Mouse (Mus musculus): ENCODE results near the gene Maff.

DNA sequence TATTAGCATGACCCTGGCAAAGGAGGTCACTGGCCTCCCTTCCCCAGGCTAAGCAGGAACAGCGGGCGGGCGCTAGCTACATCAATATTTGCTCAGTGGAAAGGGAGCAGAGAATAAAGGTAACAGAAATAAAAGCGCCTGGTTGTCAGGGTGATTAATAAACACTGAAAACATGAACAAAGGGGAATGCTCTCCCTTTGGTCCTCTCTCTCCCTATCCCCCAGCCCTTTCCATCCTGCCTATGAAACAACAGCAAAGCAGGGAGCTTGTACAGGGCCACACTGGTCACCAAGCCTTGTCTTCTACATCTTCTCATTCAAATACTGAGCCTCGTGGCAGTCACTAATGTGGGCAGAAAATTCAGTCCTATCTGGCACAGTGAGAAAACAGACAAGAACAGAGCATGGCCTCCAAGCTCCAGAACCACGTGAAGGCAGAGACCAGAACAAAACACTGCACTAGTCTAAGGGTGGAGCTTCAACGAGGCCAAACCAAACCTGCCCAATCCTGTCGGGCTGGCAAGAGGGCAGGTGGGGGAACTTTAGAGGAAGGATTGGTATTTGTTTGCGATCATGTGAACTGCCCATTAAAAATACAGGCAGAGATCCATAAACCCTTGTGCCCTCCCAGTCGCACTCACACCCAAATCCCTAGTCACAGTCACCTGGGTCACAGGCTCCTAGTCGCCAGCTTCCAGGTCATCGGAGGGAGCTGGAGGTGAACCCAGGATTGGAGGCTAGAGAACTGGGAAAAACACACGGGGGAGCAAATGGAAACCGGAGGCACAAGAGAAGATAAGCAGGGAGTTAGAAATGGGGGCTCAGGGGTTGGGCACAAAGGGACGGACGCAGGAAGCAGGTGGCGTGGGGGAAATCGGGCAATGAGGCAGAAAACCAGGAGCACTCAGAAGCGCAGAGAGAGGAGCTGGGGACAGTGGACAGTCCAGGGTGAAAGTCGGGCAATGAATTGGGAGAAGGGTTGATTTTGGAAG is 19.2 kb upstream of the Maff start:
- TF ChIP-seq CTCF (IDR thresholded peaks at IDR 0.05; ENCODE audit: borderline replicate concordance, insufficient read depth, low read depth, low read length), result no peak
- TF ChIP-seq POLR2A (IDR thresholded peaks at IDR 0.05; ENCODE audit: borderline replicate concordance, insufficient read depth, low read length), result no peak

Data from cerebellum, adult 2 months (tissue).